Mouse (Mus musculus) spleen, postnatal 4 days (tissue): ENCODE data around the gene Lgsn.

Experiments
- DNase-seq, 2 experiments: peaks; one replicate each; pipeline ENCODE4 v3.0.0; 2022; ENCODE audit warnings: low spot score in 2 of 2

The Lgsn gene

GRCm38 (mm10) chr1:31176101-31176500, at the start of gene Lgsn:
TSS of gene Lgsn (plus strand) at chr1:31176401.
- DNase-seq, result no peak

GRCm38 (mm10) chr1:31138387-31138786, 37.8 kb upstream of the Lgsn start:
- DNase-seq, result no peak

GRCm38 (mm10) chr1:31142288-31143094, 33.7 kb upstream of the Lgsn start:
- DNase-seq, result no peak

GRCm38 (mm10) chr1:31143571-31143970, 32.6 kb upstream of the Lgsn start:
- no peak for DNase-seq

GRCm38 (mm10) chr1:31149671-31150070, 26.5 kb upstream of the Lgsn start:
- no peak for DNase-seq

- DNase-seq, result no peak
Measured at GRCm38 (mm10) chr1:31150546-31150945, 25.7 kb upstream of the Lgsn start.

GRCm38 (mm10) chr1:31152799-31153426, 23.3 kb upstream of the Lgsn start:
- no peak for DNase-seq

GRCm38 (mm10) chr1:31153793-31154349, 22.3 kb upstream of the Lgsn start:
- no peak for DNase-seq

GRCm38 (mm10) chr1:31156185-31156584, 20.0 kb upstream of the Lgsn start:
- DNase-seq, result no peak

- DNase-seq, result no peak
Measured at GRCm38 (mm10) chr1:31156884-31157283, 19.3 kb upstream of the Lgsn start.

- DNase-seq, result no peak
Measured at GRCm38 (mm10) chr1:31164527-31165189, 11.5 kb upstream of the Lgsn start.

- no peak for DNase-seq
Measured at GRCm38 (mm10) chr1:31165326-31166121, 10.7 kb upstream of the Lgsn start.

GRCm38 (mm10) chr1:31175401-31175800, 800 bp upstream of the Lgsn start:
- no peak for DNase-seq

GRCm38 (mm10) chr1:31178264-31178663, 2.1 kb downstream of the Lgsn start:
- DNase-seq, result no peak

- no peak for DNase-seq
Measured at GRCm38 (mm10) chr1:31190237-31190866, 14.2 kb downstream of the Lgsn start.

- DNase-seq, result no peak
Measured at GRCm38 (mm10) chr1:31195633-31196032, 19.4 kb downstream of the Lgsn start.

- DNase-seq, result no peak
Measured at GRCm38 (mm10) chr1:31196959-31197358, 20.8 kb downstream of the Lgsn start.

GRCm38 (mm10) chr1:31203771-31204170, 27.6 kb downstream of the Lgsn start:
- DNase-seq, result no peak

- no peak for DNase-seq
Measured at GRCm38 (mm10) chr1:31205346-31205745, 29.1 kb downstream of the Lgsn start.

GRCm38 (mm10) chr1:31205770-31206169, 29.6 kb downstream of the Lgsn start:
- no peak for DNase-seq

GRCm38 (mm10) chr1:31210144-31210543, 33.9 kb downstream of the Lgsn start:
- peak in 1 of 2 experiments; percentile 15 for DNase-seq
